Mouse (Mus musculus) forebrain, postnatal 0 days (tissue): ENCODE data around the gene Gm14781. TPM values are rescaled to one million over a fixed set of nuclear protein-coding genes. Genes with fewer than 3 reads are reported as not detected.
"Not testable (repeated sequence)": the region's sequence is repeated elsewhere in the genome, so short reads cannot be mapped to it uniquely, and the experiment has no call there.

ENCODE experiments used
- ATAC-seq: fragments of 200-750 bp; cut with Nextera tagmentation; 2 replicates; pipeline ENCODE4 v1.8.0; 2017; ENCODE audit warnings: mild to moderate bottlenecking, moderate library complexity
- DNase-seq: peaks from one replicate; pipeline ENCODE4 v3.0.0-alpha.2; 2015
- H3K27ac ChIP-seq: fragments of 300-500 bp; sonication (generic); 2 replicates; pipeline ENCODE4 v1.5.1; 2014; ENCODE audit warnings: low read depth, mild to moderate bottlenecking, antibody characterized with exemption, low read length, moderate library complexity, mixed read lengths
- H3K27me3 ChIP-seq: fragments of 300-500 bp; sonication (generic); 2 replicates; pipeline ENCODE4 v1.6.1; 2014; ENCODE audit warnings: mild to moderate bottlenecking, low read length, mixed read lengths; ENCODE audit not compliant: insufficient read depth
- H3K36me3 ChIP-seq: fragments of 300-500 bp; sonication (generic); 2 replicates; pipeline ENCODE4 v1.6.1; 2014; ENCODE audit warnings: mild to moderate bottlenecking, moderate library complexity; ENCODE audit not compliant: insufficient read depth
- H3K4me1 ChIP-seq: fragments of 300-500 bp; sonication (generic); 2 replicates; pipeline ENCODE4 v1.6.1; 2014; ENCODE audit warnings: antibody characterized with exemption; ENCODE audit not compliant: insufficient read depth
- H3K4me2 ChIP-seq: fragments of 300-500 bp; sonication (generic); 2 replicates; pipeline ENCODE4 v1.6.1; 2014; ENCODE audit warnings: low read depth, mild to moderate bottlenecking, moderate library complexity
- H3K4me3 ChIP-seq: fragments of 300-500 bp; sonication (generic); 2 replicates; pipeline ENCODE4 v1.5.1; 2014; ENCODE audit warnings: low read depth, low read length, mixed read lengths
- H3K9ac ChIP-seq: fragments of 300-500 bp; sonication (generic); 2 replicates; pipeline ENCODE4 v1.6.1; 2014; ENCODE audit warnings: mild to moderate bottlenecking
- H3K9me3 ChIP-seq: fragments of 300-500 bp; sonication (generic); 2 replicates; pipeline ENCODE4 v1.6.1; 2016; ENCODE audit warnings: low read length
- WGBS: fragments of 180-500 bp; shearing (Covaris S2); extraction: QIAGEN DNeasy Blood & Tissue Kit; methylation state at CpG from one replicate; pipeline ENCODE4 v1.1.7; 2014; 5-methylcytosine and 5-hydroxymethylcytosine counted together
- polyA plus RNA-seq: library from polyadenylated mRNA; unstranded; fragments of >200 nt; fragmentation: Nextera tagmentation; extraction: Ambion mirVana; gene quantifications from 2 replicates; pipeline ENCODE4 v1.2.1, GENCODE M21; 2015
- total RNA-seq: library from RNA; depleted of rRNA; stranded (reverse); fragments of >200 nt; gene quantifications from 2 replicates; pipeline ENCODE4 v1.2.3, GENCODE M21; 2014; rRNA removed

Gm14781 gene
- total RNA-seq (not detected in 2 replicates), polyA plus RNA-seq (not detected in 2 replicates)

GRCm38 (mm10) chrX:91631894-91632293 lies at the start of gene Gm14781:
Gene Gm14781, plus strand, starts transcription at chrX:91632194.
- not testable (repeated sequence) for H3K4me3 ChIP-seq, H3K4me1 ChIP-seq, H3K27me3 ChIP-seq, H3K27ac ChIP-seq, ATAC-seq, H3K36me3 ChIP-seq, DNase-seq, H3K9me3 ChIP-seq, H3K4me2 ChIP-seq, H3K9ac ChIP-seq
- 72% methylated on average over 1 of the region's 1 CpGs for WGBS

- not testable (repeated sequence) for ATAC-seq, DNase-seq, H3K4me2 ChIP-seq, H3K27ac ChIP-seq, H3K9ac ChIP-seq, H3K4me3 ChIP-seq, H3K27me3 ChIP-seq, H3K4me1 ChIP-seq, H3K9me3 ChIP-seq, H3K36me3 ChIP-seq
Observed at GRCm38 (mm10) chrX:91654964-91655575, 23.1 kb downstream of the Gm14781 start.

Other genes with a start within 250 kb of the Gm14781 start
- not detected in 2 replicates for gene Gm5072, start 239.7 kb upstream of the Gm14781 start, total RNA-seq
- gene Gm5072, start 239.7 kb upstream of the Gm14781 start, polyA plus RNA-seq = not detected in 2 replicates
- not detected in 2 replicates for gene Gm8914, start 152.1 kb upstream of the Gm14781 start, total RNA-seq
- gene Gm8914, start 152.1 kb upstream of the Gm14781 start, polyA plus RNA-seq = not detected in 2 replicates
- not detected in 2 replicates for gene 1700084M14Rik, start 56.3 kb upstream of the Gm14781 start, total RNA-seq
- not detected in 2 replicates for gene 1700084M14Rik, start 56.3 kb upstream of the Gm14781 start, polyA plus RNA-seq
- gene Mageb5, start 150.8 kb downstream of the Gm14781 start, total RNA-seq = not detected in 2 replicates
- not detected in 2 replicates for gene Mageb5, start 150.8 kb downstream of the Gm14781 start, polyA plus RNA-seq